Mouse (Mus musculus): ENCODE results near the gene Ehd3. TPM values are rescaled to one million over a fixed set of nuclear protein-coding genes. Genes with fewer than 3 reads are reported as not detected.
"Not testable (repeated sequence)": the region's sequence is repeated elsewhere in the genome, so short reads cannot be mapped to it uniquely, and the experiment has no call there.

The Ehd3 gene
- polyA plus RNA-seq, 1 experiment from 2014 or later, result 25.5 TPM

DNA sequence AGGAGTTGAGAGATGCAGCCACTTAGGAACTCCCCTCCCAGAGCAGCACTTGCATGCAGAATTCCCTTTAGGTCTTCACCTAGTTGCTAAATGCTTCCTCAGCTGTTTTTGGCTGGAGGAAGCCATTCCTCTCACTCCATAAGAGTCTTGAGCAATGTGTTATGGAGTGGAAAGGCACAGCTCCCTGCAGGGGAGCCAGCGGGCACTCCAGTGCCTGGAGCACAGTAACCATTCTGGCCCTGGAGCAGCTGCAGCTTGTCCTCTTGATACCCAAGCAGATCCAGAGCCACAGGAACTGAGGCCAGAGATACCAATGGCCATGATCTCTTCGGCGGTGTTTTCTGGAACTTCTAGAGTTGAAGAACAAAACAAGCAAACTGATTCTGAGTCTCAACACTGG is 32.7 kb downstream of the Ehd3 start:
- no peak for ATAC-seq
- Histone ChIP-seq H3K4me3 (ENCODE audit: low read depth, low read length) (no peak overlapping the region), H3K9ac (ENCODE audit: low read depth, low read length) (no peak overlapping the region), H3K9me3 (replicated peaks; ENCODE audit: control insufficient read depth, low read length, poor library complexity, severe bottlenecking) (no peaks in the 10 kb centered on the region), H3K36me3 (ENCODE audit: control insufficient read depth, insufficient read depth, low read length) (no peaks in the 10 kb centered on the region), H3K4me1 (ENCODE audit: control insufficient read depth, insufficient read depth, low read length) (no peaks in the 10 kb centered on the region), H3K27ac (ENCODE audit: low read length) (no peak overlapping the region), H3K4me2 (ENCODE audit: low read length) (no peak overlapping the region), H3K27me3 (ENCODE audit: control insufficient read depth, insufficient read depth, low read depth, low read length) (no peaks in the 10 kb centered on the region)
- 92% methylated on average over 3 of the region's 3 CpGs for WGBS

DNA sequence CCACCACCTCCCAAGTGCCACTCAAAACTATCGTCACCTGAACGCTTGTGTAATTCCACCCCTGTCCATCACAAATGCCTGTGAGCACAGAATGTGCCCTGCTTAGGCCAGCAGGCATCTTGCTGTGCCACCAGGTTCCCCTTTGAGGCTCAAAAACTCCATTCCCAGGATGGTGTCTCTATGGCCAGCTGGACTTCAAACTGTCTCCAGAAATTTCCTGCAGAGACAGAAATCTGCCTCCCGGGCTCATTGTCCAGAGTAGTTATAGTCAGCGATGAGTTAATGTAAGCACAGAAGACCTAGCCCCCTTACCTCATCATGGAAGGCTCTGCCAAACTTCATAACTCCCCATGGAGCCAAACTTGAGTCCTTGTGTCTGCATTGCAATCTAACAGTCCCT is 33.3 kb downstream of the Ehd3 start:
- H3K9me3 ChIP-seq (replicated peaks; ENCODE audit: control insufficient read depth, low read length, poor library complexity, severe bottlenecking), result no peaks in the 10 kb centered on the region
- H3K4me3 ChIP-seq (ENCODE audit: low read depth, low read length), result no peak overlapping the region
- WGBS, result 84% methylated on average over 4 of the region's 4 CpGs
- no peak overlapping the region for H3K4me2 ChIP-seq (ENCODE audit: low read length)
- no peak for ATAC-seq
- H3K36me3 ChIP-seq (ENCODE audit: control insufficient read depth, insufficient read depth, low read length), result no peaks in the 10 kb centered on the region
- no peak overlapping the region for H3K27ac ChIP-seq (ENCODE audit: low read length)
- H3K27me3 ChIP-seq (ENCODE audit: control insufficient read depth, insufficient read depth, low read depth, low read length), result no peaks in the 10 kb centered on the region
- no peaks in the 10 kb centered on the region for H3K4me1 ChIP-seq (ENCODE audit: control insufficient read depth, insufficient read depth, low read length)
- H3K9ac ChIP-seq (ENCODE audit: low read depth, low read length), result no peak overlapping the region

DNA sequence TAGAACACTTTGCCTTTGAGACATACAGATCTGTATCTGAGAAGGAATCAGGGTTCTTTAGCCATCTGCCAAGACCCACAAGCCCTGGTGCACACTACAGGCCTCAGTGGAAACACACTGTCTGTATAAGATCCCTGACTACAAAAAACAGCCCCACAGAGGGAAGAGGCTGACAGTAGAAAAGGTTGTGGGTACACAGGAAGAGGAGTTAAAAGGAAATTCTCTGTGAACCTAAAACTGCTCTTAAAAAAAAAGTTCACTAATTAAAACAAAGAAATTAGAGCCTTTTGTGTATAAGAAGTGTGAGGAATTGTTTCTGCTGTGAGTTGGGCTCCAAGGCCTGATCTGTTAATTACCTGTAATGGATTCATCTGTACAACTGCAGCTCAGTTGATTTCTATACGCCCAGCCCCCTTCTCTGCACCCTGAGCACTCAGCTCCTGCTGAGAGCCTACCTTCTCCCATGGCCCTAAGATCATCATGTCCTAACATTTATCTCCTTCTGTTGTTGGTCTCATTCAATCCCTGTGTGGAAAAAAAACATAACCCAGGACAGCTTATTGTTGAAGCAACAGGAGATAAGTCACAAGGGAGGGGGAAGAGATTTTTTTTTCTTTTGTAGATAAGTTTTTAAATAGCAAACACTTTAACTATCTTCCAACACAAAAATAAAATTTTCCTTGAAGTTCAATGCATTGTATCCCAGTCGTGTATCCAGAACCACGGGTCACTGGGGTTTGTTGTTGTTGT is 35.3 kb downstream of the Ehd3 start:
- no peaks in the 10 kb centered on the region for H3K36me3 ChIP-seq (ENCODE audit: control insufficient read depth, insufficient read depth, low read length)
- H3K4me1 ChIP-seq (ENCODE audit: control insufficient read depth, insufficient read depth, low read length), result no peaks in the 10 kb centered on the region
- no peak for ATAC-seq
- no peak overlapping the region for H3K4me2 ChIP-seq (ENCODE audit: low read length)
- H3K27me3 ChIP-seq (ENCODE audit: control insufficient read depth, insufficient read depth, low read depth, low read length), result no peaks in the 10 kb centered on the region
- H3K27ac ChIP-seq (ENCODE audit: low read length), result no peak overlapping the region
- H3K9ac ChIP-seq (ENCODE audit: low read depth, low read length), result no peak overlapping the region
- H3K9me3 ChIP-seq (replicated peaks; ENCODE audit: control insufficient read depth, low read length, poor library complexity, severe bottlenecking), result no peaks in the 10 kb centered on the region
- no peak overlapping the region for H3K4me3 ChIP-seq (ENCODE audit: low read depth, low read length)
- 60% methylated on average over 3 of the region's 3 CpGs for WGBS

DNA sequence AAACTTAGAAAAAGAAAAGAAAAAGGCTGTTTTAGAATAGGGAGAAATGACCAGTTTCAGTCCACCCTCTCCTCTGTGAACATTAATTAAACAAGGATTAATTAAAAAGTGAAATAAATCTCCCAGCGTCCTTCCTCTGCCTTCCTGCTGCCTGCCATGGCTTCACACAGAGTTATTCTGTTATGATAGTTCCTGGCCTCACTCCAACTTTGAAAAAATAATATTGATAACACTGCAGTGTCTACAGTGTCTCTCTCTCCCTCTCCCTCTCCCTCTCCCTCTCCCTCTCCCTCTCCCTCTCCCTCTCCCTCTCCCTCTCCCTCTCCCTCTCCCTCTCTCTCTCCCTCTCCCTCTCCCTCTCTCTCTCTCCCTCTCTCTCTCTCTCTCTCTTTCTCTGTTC is 35.9 kb downstream of the Ehd3 start:
- not testable (repeated sequence) for H3K4me2 ChIP-seq (ENCODE audit: low read length); ATAC-seq; H3K36me3 ChIP-seq (ENCODE audit: control insufficient read depth, insufficient read depth, low read length); H3K27ac ChIP-seq (ENCODE audit: low read length); H3K4me3 ChIP-seq (ENCODE audit: low read depth, low read length); H3K9ac ChIP-seq (ENCODE audit: low read depth, low read length); H3K9me3 ChIP-seq (replicated peaks; ENCODE audit: control insufficient read depth, low read length, poor library complexity, severe bottlenecking); H3K27me3 ChIP-seq (ENCODE audit: control insufficient read depth, insufficient read depth, low read depth, low read length); H3K4me1 ChIP-seq (ENCODE audit: control insufficient read depth, insufficient read depth, low read length)
- 40% methylated on average over 1 of the region's 1 CpGs for WGBS

DNA sequence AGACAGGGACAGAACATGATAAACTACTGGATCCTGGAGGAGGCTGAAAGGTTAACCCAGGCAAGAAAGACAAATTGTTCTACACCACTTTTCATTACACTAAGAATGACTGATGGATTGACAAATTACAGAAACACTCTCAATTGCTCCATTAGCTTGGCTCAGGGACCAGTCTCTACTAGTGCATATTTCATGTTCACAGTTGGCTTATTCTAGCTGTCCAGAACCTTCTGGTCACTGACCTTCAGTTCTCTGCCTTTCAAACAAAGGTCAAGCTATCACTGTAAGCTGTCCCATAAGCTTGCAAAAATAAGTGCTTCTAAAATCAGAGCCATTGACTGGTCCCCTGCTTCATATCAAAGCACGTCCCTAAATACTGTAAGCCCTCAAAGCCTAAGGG is 39.0 kb downstream of the Ehd3 start:
- no peak overlapping the region for H3K9ac ChIP-seq (ENCODE audit: low read depth, low read length)
- no peaks in the 10 kb centered on the region for H3K9me3 ChIP-seq (replicated peaks; ENCODE audit: control insufficient read depth, low read length, poor library complexity, severe bottlenecking)
- WGBS, result 95% methylated on average over 1 of the region's 1 CpGs
- no peaks in the 10 kb centered on the region for H3K27me3 ChIP-seq (ENCODE audit: control insufficient read depth, insufficient read depth, low read depth, low read length)
- H3K4me3 ChIP-seq (ENCODE audit: low read depth, low read length), result no peak overlapping the region
- no peak for ATAC-seq
- H3K36me3 ChIP-seq (ENCODE audit: control insufficient read depth, insufficient read depth, low read length), result no peaks in the 10 kb centered on the region
- no peak overlapping the region for H3K4me2 ChIP-seq (ENCODE audit: low read length)
- H3K27ac ChIP-seq (ENCODE audit: low read length), result no peak overlapping the region
- H3K4me1 ChIP-seq (ENCODE audit: control insufficient read depth, insufficient read depth, low read length), result no peaks in the 10 kb centered on the region

DNA sequence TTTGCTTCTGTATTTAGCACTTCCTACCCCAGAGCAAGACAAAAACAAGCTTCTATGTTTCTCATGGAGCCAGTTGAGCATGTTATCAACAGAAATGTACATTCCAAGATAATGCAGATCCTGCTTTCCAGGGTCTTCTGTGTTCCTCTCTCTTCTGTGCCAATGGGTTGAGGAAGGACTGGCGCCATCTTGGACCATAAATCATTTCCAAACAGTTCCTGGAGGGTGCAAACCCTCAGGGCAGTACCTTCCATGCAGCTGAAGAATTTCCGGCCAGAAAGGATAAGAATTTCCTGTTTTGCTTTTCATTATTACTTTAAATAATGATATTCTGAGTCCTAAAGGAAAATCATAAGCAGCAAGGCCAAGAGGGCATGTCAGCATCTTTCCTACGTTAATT is 41.7 kb downstream of the Ehd3 start:
- no peak overlapping the region for H3K4me2 ChIP-seq (ENCODE audit: low read length)
- ATAC-seq, result no peak
- 84% methylated on average over 3 of the region's 3 CpGs for WGBS
- no peak overlapping the region for H3K4me3 ChIP-seq (ENCODE audit: low read depth, low read length)
- H3K4me1 ChIP-seq (ENCODE audit: control insufficient read depth, insufficient read depth, low read length), result no peaks in the 10 kb centered on the region
- H3K27ac ChIP-seq (ENCODE audit: low read length), result no peak overlapping the region
- H3K9me3 ChIP-seq (replicated peaks; ENCODE audit: control insufficient read depth, low read length, poor library complexity, severe bottlenecking), result no peaks in the 10 kb centered on the region
- no peak overlapping the region for H3K9ac ChIP-seq (ENCODE audit: low read depth, low read length)
- no peaks in the 10 kb centered on the region for H3K36me3 ChIP-seq (ENCODE audit: control insufficient read depth, insufficient read depth, low read length)
- H3K27me3 ChIP-seq (ENCODE audit: control insufficient read depth, insufficient read depth, low read depth, low read length), result no peaks in the 10 kb centered on the region

DNA sequence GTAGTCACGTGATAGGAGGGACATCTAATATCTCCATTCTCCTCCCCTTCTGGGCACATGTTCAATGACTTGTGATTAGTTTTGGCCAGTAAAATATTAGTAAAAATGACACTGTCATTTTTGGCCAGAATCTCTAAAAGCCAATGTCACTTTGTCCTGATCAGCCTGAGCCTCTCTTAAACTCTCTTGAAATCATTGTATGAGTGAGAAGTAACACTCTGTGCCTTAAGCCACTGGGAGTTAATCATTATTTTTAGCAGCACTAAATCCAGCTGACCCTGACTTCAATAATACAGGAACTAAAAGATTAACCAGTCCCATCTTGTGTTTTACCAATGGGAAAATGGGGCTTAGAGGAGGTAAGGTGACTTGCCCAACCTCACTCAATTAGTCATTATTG is 43.5 kb downstream of the Ehd3 start:
- no peaks in the 10 kb centered on the region for H3K36me3 ChIP-seq (ENCODE audit: control insufficient read depth, insufficient read depth, low read length)
- no peaks in the 10 kb centered on the region for H3K27me3 ChIP-seq (ENCODE audit: control insufficient read depth, insufficient read depth, low read depth, low read length)

DNA sequence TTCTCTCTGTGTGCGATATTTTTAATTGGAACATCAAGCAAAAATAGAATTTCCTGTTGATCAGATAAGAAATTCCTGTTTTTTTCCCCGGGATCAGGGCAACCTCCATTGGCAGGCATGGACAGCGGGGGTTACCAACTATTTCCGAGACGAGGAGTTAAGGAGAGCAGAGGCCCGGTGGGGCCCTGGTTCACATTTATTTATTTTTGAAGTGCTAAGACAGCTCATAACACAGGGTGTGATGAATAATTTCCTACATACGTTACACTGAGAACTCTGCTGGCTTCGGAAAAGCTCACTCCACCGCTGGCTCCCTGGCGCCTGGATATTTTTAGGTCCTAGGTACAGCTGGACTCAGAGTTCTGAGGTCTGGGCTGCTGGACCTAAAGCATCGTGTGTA is 49.1 kb downstream of the Ehd3 start:
- no peak overlapping the region for H3K27ac ChIP-seq (ENCODE audit: low read length)
- 88% methylated on average over 11 of the region's 11 CpGs for WGBS
- no peaks in the 10 kb centered on the region for H3K9me3 ChIP-seq (replicated peaks; ENCODE audit: control insufficient read depth, low read length, poor library complexity, severe bottlenecking)
- H3K4me2 ChIP-seq (ENCODE audit: low read length), result no peak overlapping the region
- H3K9ac ChIP-seq (ENCODE audit: low read depth, low read length), result no peak overlapping the region
- H3K27me3 ChIP-seq (ENCODE audit: control insufficient read depth, insufficient read depth, low read depth, low read length), result no peaks in the 10 kb centered on the region
- no peak for ATAC-seq
- no peak overlapping the region for H3K4me3 ChIP-seq (ENCODE audit: low read depth, low read length)
- no peaks in the 10 kb centered on the region for H3K4me1 ChIP-seq (ENCODE audit: control insufficient read depth, insufficient read depth, low read length)
- no peaks in the 10 kb centered on the region for H3K36me3 ChIP-seq (ENCODE audit: control insufficient read depth, insufficient read depth, low read length)

More for the DNA sequence above, 43.5 kb downstream of the Ehd3 start:
- WGBS, result 93% methylated on average over 1 of the region's 1 CpGs
- H3K9ac ChIP-seq (ENCODE audit: low read depth, low read length), result no peak overlapping the region
- no peak overlapping the region for H3K4me3 ChIP-seq (ENCODE audit: low read depth, low read length)
- H3K9me3 ChIP-seq (replicated peaks; ENCODE audit: control insufficient read depth, low read length, poor library complexity, severe bottlenecking), result no peaks in the 10 kb centered on the region
- H3K27ac ChIP-seq (ENCODE audit: low read length), result no peak overlapping the region
- no peak overlapping the region for H3K4me2 ChIP-seq (ENCODE audit: low read length)
- no peaks in the 10 kb centered on the region for H3K4me1 ChIP-seq (ENCODE audit: control insufficient read depth, insufficient read depth, low read length)
- no peak for ATAC-seq

DNA sequence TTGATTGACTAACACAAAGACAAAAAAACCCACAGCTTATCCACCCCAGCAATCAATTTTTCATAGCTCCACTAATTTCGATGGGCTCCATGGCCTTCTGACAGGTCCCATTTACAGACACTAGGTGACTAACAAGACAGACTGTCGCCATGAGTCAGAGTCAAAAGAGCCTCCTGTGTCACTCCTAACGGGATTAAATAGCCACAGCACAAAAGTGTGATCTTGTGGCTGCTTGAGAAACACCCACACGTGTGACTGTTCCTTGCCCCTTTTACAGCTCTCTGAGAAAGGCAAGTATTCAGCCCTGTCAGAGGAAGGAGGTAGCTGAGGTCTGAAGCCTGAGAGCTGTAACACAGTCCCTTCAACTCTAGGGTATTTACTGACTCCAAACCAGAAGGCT is 49.8 kb downstream of the Ehd3 start:
- H3K4me2 ChIP-seq (ENCODE audit: low read length), result no peak overlapping the region
- no peak overlapping the region for H3K27ac ChIP-seq (ENCODE audit: low read length)
- no peaks in the 10 kb centered on the region for H3K36me3 ChIP-seq (ENCODE audit: control insufficient read depth, insufficient read depth, low read length)
- no peaks in the 10 kb centered on the region for H3K4me1 ChIP-seq (ENCODE audit: control insufficient read depth, insufficient read depth, low read length)
- H3K9me3 ChIP-seq (replicated peaks; ENCODE audit: control insufficient read depth, low read length, poor library complexity, severe bottlenecking), result no peaks in the 10 kb centered on the region
- no peaks in the 10 kb centered on the region for H3K27me3 ChIP-seq (ENCODE audit: control insufficient read depth, insufficient read depth, low read depth, low read length)
- H3K9ac ChIP-seq (ENCODE audit: low read depth, low read length), result no peak overlapping the region
- no peak overlapping the region for H3K4me3 ChIP-seq (ENCODE audit: low read depth, low read length)
- no peak for ATAC-seq
- WGBS, result 41% methylated on average over 4 of the region's 4 CpGs
